Mouse (Mus musculus): ENCODE results near the gene Bcl11b. TPM values are rescaled to one million over a fixed set of nuclear protein-coding genes. Genes with fewer than 3 reads are reported as not detected.

Gene Bcl11b
- polyA plus RNA-seq, 1 experiment = 0.60 TPM

DNA sequence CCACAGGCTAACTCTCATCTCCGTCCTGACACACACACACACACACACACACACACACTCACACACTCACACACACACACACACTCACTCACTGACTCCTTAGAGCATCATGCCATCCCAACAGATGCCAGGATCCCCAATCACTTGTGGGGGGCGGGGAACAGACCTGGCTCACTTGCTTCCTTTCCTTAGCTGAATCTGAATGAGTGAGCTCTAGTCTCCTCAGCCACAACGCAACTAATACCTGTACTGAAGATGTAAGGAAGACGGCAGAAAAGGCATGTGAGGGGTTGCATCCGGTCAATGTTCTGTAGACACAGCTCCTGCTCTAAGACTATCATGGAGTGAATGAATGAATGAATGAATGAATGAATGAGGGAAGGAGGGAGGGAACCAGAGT is 71.9 kb downstream of the Bcl11b start:
- H3K27ac ChIP-seq (ENCODE audit: control insufficient read depth, insufficient read depth, low read depth, low read length, poor library complexity) = no peak overlapping the region

DNA sequence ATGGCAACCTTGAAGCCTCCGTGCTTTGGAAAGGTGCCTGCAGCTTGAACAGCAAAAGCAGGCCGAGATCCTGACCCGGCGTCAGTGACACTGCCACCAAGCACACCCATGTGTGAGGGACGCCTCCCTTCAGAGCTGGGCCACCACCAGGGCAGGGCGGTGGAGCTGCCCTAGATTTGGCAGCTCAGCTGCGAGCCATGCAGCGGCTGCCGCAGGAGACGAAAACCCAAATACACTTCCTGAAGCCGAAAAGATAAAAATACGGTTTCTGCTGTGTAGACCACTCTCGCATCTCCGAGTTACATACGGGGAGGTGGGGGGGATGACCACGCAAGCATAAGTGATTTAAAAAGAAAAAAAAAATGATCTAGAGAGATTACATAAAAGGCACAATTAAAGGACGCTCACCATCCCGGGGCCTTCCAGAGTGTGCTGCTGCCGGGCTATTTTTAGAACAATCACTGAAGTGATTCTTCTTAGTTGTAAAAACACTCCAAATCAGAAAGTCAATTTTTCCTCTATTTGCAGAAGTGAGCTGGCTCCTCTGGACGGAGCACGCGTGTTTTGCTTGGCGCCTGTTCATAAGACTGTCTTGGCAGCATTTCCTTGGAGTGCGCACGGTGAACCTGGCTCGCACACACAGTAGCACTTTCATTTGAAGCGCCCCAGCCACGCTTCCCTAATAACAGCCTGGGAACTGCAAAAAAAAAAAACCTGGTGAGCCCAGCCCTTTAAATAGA is 72.6 kb downstream of the Bcl11b start:
- Histone ChIP-seq H3K27ac (ENCODE audit: control insufficient read depth, insufficient read depth, low read depth, low read length, poor library complexity) (no peak overlapping the region), H3K4me3 (replicated peaks; ENCODE audit: control insufficient read depth, low read depth, low read length) (no peak overlapping the region), H3K4me1 (ENCODE audit: control insufficient read depth, insufficient read depth, low read length) (no peaks in the 10 kb centered on the region)
- no peak for TF ChIP-seq CTCF (IDR thresholded peaks at IDR 0.05; ENCODE audit: control insufficient read depth, insufficient read depth, low read length)
- no peak for TF ChIP-seq POLR2A (IDR thresholded peaks at IDR 0.05; ENCODE audit: borderline replicate concordance, control insufficient read depth, low read depth, low read length)
- 71% methylated on average over 28 of the region's 28 CpGs for WGBS

More for the DNA sequence above, 71.9 kb downstream of the Bcl11b start:
- Histone ChIP-seq H3K4me3 (replicated peaks; ENCODE audit: control insufficient read depth, low read depth, low read length) (no peak overlapping the region), H3K4me1 (ENCODE audit: control insufficient read depth, insufficient read depth, low read length) (no peaks in the 10 kb centered on the region)
- WGBS = 85% methylated on average over 5 of the region's 5 CpGs
- TF ChIP-seq POLR2A (IDR thresholded peaks at IDR 0.05; ENCODE audit: borderline replicate concordance, control insufficient read depth, low read depth, low read length) = no peak
- TF ChIP-seq CTCF (IDR thresholded peaks at IDR 0.05; ENCODE audit: control insufficient read depth, insufficient read depth, low read length) = no peak

DNA sequence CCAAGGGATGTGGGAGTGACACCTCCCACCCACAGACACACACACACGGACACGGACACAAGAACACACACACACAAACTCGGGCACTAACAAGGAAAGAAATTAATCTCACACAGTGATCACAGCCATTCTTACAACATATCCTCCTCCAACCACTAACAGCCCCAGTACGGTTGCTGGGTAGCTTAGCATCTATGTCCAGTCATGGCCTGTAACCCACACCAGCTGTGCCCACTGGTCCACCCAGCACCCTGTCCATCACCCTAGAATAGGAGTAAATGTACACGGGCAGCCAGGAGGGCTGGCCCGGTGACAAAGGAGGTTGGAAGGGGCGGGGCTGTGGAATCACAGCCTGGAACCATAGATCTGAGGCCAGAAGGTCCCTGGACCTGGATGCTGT is 74.5 kb downstream of the Bcl11b start:
- WGBS = 69% methylated on average over 7 of the region's 7 CpGs
- Histone ChIP-seq H3K27ac (ENCODE audit: control insufficient read depth, insufficient read depth, low read depth, low read length, poor library complexity) (no peak overlapping the region), H3K4me1 (ENCODE audit: control insufficient read depth, insufficient read depth, low read length) (no peaks in the 10 kb centered on the region), H3K4me3 (replicated peaks; ENCODE audit: control insufficient read depth, low read depth, low read length) (no peak overlapping the region)
- TF ChIP-seq CTCF (IDR thresholded peaks at IDR 0.05; ENCODE audit: control insufficient read depth, insufficient read depth, low read length) (no peak), POLR2A (IDR thresholded peaks at IDR 0.05; ENCODE audit: borderline replicate concordance, control insufficient read depth, low read depth, low read length) (no peak)

DNA sequence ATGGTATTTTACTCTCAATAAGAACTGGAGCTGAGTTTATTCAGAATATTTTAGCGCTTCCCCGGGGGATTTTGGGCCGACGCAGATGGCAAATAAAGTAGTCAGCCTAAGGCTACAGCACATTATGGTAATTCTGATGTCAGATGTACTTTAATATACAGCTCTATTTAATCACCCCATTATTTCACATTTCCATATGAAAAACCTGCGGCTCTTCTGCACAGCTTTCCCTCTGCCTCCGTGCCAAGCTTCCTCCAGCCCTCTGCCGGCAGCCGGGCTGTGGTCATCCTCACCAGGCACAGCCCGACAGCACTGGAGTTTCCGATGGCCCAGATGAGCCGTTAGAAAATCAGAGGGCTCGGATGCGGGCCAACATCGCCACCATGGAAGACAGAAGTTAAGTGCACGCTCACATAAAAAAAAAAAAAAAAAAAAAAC is 74.9 kb downstream of the Bcl11b start:
- H3K27ac ChIP-seq (ENCODE audit: control insufficient read depth, insufficient read depth, low read depth, low read length, poor library complexity) = no peak overlapping the region
- H3K4me3 ChIP-seq (replicated peaks; ENCODE audit: control insufficient read depth, low read depth, low read length) = no peak overlapping the region
- 85% methylated on average over 15 of the region's 15 CpGs for WGBS
- H3K4me1 ChIP-seq (ENCODE audit: control insufficient read depth, insufficient read depth, low read length) = no peaks in the 10 kb centered on the region
- TF ChIP-seq CTCF (IDR thresholded peaks at IDR 0.05; ENCODE audit: control insufficient read depth, insufficient read depth, low read length) (no peak), POLR2A (IDR thresholded peaks at IDR 0.05; ENCODE audit: borderline replicate concordance, control insufficient read depth, low read depth, low read length) (no peak)

DNA sequence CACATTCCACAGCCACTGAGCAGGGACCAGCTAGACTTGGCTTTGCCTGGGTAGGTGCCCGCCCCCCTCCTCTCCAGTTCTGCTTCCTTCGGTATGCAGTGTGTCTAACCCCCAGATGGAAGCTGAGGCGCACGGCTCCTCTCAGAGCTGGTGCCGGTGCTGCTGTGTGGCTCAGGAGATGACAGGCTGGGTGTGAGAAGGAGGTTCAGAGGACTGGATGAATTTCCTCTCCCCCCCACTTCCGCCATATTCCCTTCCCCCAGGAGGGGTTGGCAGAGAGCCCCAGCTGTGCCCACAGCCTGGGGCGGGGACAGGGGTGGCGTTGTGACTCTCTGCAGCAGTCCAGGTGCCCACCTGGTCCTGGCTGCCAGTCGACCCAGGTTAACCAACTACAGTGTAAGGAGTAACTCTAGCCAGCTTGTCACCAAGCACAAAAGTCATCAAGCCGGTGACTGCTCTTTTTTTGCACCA is 75.4 kb downstream of the Bcl11b start:
- Histone ChIP-seq H3K4me3 (replicated peaks; ENCODE audit: control insufficient read depth, low read depth, low read length) (no peak overlapping the region), H3K4me1 (ENCODE audit: control insufficient read depth, insufficient read depth, low read length) (no peaks in the 10 kb centered on the region), H3K27ac (ENCODE audit: control insufficient read depth, insufficient read depth, low read depth, low read length, poor library complexity) (no peak overlapping the region)
- TF ChIP-seq CTCF (IDR thresholded peaks at IDR 0.05; ENCODE audit: control insufficient read depth, insufficient read depth, low read length) (no peak), POLR2A (IDR thresholded peaks at IDR 0.05; ENCODE audit: borderline replicate concordance, control insufficient read depth, low read depth, low read length) (no peak)
- 63% methylated on average over 10 of the region's 10 CpGs for whole genome bisulfite sequencing

DNA sequence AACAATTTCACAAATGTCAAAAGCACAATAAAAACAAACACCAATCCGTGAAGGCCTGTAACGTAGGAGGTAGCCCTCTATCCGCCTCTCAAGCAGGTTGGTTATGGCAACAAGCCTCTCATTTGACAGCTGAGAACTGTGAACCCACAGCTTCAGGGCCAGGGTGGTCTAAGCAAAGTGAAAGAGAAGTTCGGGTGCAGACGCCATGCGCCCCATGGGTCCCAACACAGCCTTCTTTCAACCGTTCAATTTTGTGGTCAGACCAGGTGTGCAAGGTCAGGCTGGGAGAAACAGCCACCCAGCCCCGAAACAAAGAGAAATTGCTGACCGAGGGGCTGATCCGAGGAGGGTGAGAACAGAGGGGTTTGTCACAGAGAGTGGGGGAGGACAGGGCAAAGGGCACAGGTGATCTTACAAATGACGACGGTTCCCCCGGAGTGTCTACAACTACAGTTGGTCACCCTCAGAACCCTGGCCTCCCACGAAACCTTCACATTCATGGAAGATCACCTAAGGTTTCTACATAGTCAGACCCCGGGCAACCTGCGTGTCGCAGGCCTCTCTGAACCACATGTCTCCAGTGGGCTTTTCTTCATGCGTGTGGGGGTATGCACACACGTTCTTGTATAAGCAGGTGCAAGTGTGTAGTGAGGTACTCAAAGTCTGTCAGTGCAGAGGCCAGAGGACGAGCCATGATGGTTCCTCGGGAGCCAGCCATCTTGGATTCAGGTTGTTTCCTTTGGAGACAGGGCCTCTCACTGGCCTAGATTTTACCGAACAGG is 77.1 kb downstream of the Bcl11b start:
- TF ChIP-seq CTCF (IDR thresholded peaks at IDR 0.05; ENCODE audit: control insufficient read depth, insufficient read depth, low read length) = no peak
- no peak for TF ChIP-seq POLR2A (IDR thresholded peaks at IDR 0.05; ENCODE audit: borderline replicate concordance, control insufficient read depth, low read depth, low read length)
- H3K4me1 ChIP-seq (ENCODE audit: control insufficient read depth, insufficient read depth, low read length) = no peaks in the 10 kb centered on the region
- no peak overlapping the region for H3K27ac ChIP-seq (ENCODE audit: control insufficient read depth, insufficient read depth, low read depth, low read length, poor library complexity)
- H3K4me3 ChIP-seq (replicated peaks; ENCODE audit: control insufficient read depth, low read depth, low read length) = no peak overlapping the region
- 87% methylated on average over 22 of the region's 22 CpGs for WGBS

DNA sequence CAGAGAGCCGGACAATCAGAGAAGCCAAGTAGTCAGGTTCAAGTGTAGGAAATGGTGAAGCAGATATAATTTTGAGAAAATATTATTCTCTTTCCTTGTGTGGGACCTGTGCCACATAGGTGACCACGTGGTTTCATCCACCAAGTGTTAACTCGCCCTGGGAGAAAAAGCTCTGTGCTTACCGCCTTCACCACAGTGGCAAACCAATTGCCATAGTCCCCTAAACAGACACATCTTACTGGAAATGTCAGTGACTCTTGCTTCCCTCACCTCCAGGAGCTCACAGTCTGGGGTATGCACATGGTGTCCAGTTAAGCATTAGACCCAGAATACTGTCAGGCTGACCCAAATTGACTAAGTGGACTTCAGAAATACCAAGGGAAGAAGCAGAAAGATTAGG is 78.7 kb downstream of the Bcl11b start:
- no peak overlapping the region for H3K27ac ChIP-seq (ENCODE audit: control insufficient read depth, insufficient read depth, low read depth, low read length, poor library complexity)

DNA sequence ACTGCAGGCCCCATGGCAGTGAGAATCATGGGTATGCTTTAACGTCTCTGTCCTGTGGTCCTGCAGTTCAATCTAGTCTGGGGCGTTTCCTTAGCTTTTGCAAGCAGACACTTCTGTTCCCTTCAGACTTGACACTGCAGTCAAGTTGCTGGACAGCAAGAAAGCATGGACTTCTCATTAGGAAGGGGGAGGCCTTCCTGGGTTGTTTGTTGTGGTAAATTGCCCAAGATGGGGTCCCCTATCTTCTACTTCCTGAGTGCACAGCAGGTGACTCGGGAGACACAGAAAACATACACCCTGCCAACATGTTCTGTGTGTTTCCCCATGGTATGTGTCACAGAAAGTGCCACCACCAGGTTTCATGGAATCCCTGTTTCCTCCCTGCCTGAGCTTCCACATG is 79.4 kb downstream of the Bcl11b start:
- Histone ChIP-seq H3K27ac (ENCODE audit: control insufficient read depth, insufficient read depth, low read depth, low read length, poor library complexity) (no peak overlapping the region), H3K4me3 (replicated peaks; ENCODE audit: control insufficient read depth, low read depth, low read length) (no peak overlapping the region), H3K4me1 (ENCODE audit: control insufficient read depth, insufficient read depth, low read length) (no peaks in the 10 kb centered on the region)
- 55% methylated on average over 3 of the region's 3 CpGs for WGBS
- TF ChIP-seq CTCF (IDR thresholded peaks at IDR 0.05; ENCODE audit: control insufficient read depth, insufficient read depth, low read length) (no peak), POLR2A (IDR thresholded peaks at IDR 0.05; ENCODE audit: borderline replicate concordance, control insufficient read depth, low read depth, low read length) (no peak)

More for the DNA sequence above, 78.7 kb downstream of the Bcl11b start:
- TF ChIP-seq POLR2A (IDR thresholded peaks at IDR 0.05; ENCODE audit: borderline replicate concordance, control insufficient read depth, low read depth, low read length) = no peak
- no peak for TF ChIP-seq CTCF (IDR thresholded peaks at IDR 0.05; ENCODE audit: control insufficient read depth, insufficient read depth, low read length)
- Histone ChIP-seq H3K4me3 (replicated peaks; ENCODE audit: control insufficient read depth, low read depth, low read length) (no peak overlapping the region), H3K4me1 (ENCODE audit: control insufficient read depth, insufficient read depth, low read length) (no peaks in the 10 kb centered on the region)
- 71% methylated on average over 4 of the region's 4 CpGs for WGBS
